Mouse (Mus musculus) urinary bladder, postnatal 25 days (tissue): ENCODE data around the gene Ciita.

ENCODE experiments used
- DNase-seq: peaks from one replicate; pipeline ENCODE4 v3.0.0; 2022; ENCODE audit warnings: low spot score

Gene Ciita

DNA sequence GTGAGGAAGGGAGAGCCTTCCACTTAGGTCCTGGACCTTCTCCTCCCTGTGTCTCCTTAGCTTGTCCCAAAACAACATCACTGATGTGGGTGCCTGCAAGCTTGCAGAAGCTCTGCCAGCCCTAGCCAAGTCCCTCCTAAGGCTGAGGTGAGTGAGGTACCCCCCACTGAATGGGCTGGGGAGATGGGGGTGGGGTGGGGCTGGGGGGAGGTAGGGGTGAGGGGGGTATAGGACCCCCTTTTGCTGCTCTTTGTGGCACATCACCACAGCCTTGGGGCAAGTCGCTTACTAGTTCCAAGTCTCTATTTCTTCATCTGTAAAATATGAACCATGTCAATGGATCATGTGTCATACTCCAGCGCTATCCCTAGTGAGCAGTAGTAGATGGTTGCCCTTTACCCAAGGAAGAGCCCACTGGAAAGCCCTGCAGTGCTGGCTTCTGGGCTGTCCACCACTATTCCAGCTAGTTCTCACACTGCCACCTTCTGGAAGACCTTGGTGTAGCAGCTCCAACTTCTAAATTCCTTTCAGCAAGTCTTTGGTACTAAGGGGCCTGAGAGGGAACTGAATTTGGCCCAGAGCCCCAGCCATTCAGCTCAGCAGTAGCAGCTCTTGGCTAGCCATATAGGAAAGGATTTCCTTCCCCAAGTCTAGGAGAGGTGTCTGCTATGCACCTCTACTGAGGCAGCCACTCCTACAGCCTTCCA, 41.2 kb downstream of the Ciita start:
- peak; percentile 65 for DNase-seq

GRCm38 (mm10) chr16:10522811-10523210, 43.0 kb downstream of the Ciita start:
- peak; percentile 55 for DNase-seq

DNA sequence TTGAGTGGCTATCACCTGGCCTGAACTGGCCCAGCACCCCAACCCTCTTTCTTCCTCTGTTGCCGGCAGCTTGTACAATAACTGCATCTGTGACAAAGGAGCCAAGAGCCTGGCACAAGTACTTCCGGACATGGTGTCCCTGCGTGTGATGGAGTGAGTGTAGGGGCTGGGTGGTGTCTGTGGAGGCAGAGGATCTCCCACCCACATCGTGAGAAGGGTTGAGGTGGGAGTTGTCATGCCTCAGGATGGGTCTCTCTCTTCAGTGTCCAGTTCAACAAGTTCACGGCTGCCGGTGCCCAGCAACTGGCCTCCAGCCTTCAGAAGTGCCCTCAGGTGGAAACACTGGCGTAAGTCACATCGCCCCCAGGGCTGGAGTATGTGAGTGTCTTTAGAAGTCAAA, 43.8 kb downstream of the Ciita start:
- DNase-seq = no peak

- no peak for DNase-seq
Measured at GRCm38 (mm10) chr16:10524866-10525609, 45.2 kb downstream of the Ciita start.

- no peak for DNase-seq
Measured at GRCm38 (mm10) chr16:10525610-10525980, 45.7 kb downstream of the Ciita start.

GRCm38 (mm10) chr16:10527046-10527644, 47.3 kb downstream of the Ciita start:
- no peak for DNase-seq

- DNase-seq = no peak
Measured at GRCm38 (mm10) chr16:10528382-10528781, 48.5 kb downstream of the Ciita start.

DNA sequence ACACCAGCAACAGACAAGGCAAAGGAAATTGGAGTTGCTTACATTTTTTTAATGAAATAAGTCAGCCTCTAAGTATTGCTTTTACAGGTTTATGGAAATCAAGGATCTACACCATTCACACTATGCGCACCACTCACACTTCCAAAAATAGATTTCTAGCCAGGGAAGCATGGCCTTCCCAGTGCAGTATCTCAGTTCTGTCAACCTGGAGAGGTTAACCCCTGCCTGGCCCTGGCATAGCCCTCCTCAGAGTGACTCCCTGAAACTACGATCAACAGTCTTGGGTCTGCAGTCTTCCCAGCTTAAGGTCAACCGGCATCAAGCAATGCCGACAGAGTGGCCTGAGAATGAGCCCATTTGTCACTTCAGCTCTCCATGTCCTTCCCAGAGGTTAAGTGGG, 50.3 kb downstream of the Ciita start:
- DNase-seq = no peak

DNA sequence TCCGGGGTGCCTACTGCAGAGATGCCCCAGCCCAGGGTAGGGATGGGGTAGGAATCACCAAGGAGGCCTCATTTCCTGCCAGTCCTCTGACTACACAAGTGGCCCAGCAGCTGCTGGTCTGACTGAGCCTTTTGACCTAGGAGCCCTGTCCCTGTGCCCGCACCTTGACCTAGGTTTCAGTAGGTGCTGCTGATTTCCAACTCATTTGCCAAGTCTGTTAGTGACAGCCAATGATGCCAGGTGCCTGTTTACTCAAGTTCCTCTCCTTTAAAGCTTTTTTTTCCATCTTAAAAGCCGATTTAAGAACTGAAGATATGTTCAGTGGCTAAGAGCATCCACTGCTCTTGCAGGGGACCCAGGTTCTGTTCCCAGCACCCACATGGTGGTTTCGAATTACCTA, 53.9 kb downstream of the Ciita start:
- no peak for DNase-seq

DNA sequence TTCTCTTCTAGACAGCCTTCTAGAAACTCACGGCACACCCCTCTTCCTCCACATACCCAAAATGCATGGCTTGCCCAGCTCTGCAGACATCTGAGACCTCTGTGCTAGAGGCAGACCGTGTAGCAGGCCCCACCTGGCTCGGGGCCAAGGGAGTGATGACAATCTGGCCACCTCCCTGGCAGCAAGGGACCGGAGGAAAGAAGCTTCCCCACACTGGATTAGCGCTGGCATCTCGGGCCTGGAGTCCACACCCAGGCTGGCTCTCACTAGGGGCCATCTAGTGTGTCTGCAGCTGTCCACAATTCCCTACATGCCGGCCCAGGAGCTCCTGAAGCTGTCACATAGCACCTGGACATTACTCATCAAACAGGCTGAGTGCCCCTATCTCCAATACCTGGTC, 54.7 kb downstream of the Ciita start:
- DNase-seq = no peak

DNA sequence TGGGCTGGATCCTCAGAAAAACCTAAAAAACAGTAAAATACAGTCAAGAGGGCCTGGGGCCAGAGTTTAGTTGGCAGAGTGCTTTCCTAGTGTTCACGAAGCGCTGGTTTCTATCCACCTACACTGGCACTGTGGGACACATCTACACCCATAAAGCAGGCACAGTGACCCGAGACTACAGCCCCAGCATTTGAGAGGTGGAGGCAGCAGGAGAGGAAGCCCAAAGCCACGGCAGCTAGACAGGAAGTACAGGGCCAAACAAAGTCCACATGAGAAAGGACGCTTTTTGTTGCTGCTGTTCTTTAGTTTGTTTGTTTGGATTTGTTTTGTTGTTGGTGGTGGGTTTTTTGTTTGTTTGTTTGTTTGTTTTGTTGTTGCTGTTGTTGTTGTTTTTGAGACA, 56.5 kb downstream of the Ciita start:
- no peak for DNase-seq

DNA sequence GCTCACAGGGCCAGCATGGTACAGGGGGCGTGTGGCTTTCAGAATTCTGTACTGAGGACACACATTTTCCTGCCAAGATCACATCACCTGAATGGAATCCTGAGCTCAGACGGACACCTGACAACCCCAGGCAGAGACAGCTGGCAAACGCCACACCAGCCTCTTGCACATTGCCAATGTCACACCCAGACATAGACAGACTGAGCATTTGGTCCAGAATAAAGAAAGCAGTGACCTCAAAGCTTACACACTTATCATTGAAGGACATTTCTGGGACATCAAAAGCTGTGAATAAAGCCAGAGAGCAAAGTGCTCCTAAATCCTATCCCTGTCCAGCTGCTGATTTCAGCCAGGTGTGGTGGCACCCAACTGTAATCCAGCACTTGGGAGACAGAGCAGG, 57.1 kb downstream of the Ciita start:
- no peak for DNase-seq

DNA sequence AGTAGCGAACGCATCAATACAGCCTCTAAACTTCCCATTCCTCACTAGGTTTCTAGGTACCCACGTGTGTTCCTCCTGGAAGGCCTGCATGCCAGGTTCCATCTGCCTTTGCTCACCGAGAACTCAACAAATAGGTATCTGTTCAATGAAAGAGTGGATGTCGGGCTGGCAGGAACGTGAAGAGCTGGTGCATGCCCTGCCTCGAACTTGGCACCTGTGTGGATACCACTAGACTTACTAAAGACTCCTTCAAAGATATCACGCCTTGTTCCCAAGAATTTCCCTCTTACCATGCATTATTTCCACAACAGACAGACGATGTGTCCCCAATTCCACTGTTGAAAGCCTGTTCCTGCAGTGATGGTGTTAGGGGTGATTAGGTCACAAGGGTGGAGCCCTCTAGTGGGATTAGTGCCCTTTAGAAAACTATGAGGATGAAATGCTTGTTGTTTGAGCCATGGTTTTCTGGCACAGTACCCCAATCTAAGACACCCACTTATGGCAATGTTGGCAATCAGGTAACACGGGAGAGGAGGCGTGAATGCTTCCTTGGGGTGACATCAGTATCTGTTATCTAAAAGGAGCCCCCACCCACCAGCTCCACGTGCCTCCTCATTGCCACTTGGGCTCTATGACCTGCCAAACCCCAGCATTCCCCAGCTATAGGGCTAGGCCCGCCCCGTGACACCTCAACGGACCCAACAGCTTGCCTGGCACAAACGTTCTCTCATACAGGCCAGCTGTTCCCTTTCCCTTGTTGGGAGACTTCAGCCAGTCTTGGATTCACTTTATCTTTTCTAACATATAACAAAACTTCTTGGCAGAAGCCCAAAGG, 61.1 kb downstream of the Ciita start:
- DNase-seq = no peak

DNA sequence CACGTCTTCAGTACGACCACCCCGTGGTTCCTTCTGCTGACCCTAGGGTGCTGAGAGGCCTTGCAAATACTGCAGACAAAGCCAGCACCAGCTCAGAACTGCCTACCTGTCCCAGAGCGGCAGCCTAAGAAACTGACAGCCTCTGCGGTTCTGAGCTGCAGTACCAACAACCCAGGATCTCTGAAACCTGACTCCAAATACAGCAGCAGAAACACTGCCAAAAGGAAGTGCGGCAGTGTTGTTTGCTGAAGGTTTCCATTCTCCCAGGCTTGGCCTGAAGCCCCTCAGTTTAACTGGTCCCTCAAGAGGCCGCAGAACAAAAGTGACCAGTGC, 61.7 kb downstream of the Ciita start:
- peak; percentile 11 for DNase-seq

- DNase-seq = peak; percentile 15
Measured at GRCm38 (mm10) chr16:10542266-10542665, 62.4 kb downstream of the Ciita start.

DNA sequence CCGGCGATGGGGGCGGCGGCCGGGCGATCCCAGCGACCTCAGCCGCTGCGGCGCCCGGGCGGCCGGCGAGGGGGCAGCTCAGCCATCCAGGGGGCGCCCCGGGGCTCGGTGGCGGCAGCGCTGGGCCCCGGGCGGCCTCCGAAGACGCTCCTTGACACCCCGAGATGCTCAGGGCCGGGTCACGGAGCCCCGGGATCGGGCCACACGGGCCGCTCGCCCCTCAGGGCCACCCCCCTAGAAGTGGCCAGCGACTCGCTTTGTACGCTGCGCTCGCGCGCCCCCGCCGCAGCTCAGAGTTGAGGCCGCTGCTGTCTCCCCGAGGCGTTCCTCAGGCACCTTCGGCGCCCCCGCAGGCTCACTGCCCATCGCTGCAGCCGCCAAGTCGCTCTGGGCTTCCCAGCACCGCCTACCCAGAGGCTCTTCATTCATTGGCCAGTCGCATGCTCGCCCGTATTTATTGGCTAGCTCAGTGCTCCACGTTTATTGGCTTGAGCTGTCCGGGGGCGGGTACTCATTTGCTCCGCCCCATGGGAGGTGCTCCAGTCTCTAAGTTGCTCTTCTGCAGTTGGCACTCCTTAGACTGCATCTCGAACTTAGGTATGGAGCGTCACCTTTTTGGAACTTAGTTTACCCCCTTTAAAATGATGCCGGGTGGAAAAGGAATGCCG, 63.0 kb downstream of the Ciita start, which contains the start of gene Dexi:
Dexi (minus strand) TSS at position 357 of the 668 bp plus-strand sequence.
- DNase-seq = peak; percentile 81

GRCm38 (mm10) chr16:10544995-10545622, 65.2 kb downstream of the Ciita start, which contains the start of gene Clec16a:
Gene Clec16a (plus strand): TSS chr16:10545339.
- DNase-seq = peak; percentile 92

DNA sequence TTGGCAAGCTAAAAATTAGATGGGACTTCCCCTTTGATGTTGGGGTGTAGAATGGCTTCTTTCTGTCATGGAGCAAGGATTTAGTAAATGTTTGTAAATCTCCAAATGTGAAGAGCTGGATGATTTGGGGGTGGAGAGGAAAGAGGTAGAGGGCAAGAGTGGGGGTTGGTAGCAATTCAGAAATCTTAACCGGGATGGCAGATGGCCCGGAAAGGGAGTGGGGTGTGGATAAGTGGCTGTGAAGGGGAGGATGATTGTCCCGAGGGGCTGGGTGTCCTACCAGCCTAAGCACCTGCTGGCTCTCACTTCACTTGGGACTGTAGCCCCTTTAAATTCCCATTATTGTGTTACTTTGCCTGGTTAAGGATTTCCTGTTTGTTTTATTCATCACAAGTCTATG, 67.0 kb downstream of the Ciita start:
- DNase-seq = no peak

DNA sequence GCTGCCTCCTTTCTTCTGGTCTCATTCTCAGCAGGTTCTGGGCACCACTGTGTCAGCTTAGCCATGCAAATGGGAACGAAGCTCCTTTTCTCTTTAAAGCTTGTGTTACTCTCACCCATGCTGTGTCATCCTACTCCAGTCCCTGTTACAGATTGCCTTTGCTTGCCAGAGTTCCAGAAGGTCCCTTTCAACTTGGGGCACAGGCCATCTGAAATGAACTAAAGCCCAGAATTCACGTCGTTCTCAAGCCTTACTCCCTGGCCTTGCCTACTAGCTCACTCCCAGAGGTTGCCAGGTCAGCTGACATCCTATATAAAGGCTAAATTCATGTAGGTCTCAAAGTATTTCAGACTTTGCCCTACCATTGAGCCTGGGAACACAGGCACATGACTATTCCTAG, 69.1 kb downstream of the Ciita start:
- no peak for DNase-seq

GRCm38 (mm10) chr16:10549600-10549999, 69.7 kb downstream of the Ciita start:
- no peak for DNase-seq

GRCm38 (mm10) chr16:10551592-10551991, 71.7 kb downstream of the Ciita start:
- DNase-seq = no peak
